Mouse (Mus musculus): Measurements from ENCODE around the gene Irf2bp1.

Irf2bp1 gene

DNA sequence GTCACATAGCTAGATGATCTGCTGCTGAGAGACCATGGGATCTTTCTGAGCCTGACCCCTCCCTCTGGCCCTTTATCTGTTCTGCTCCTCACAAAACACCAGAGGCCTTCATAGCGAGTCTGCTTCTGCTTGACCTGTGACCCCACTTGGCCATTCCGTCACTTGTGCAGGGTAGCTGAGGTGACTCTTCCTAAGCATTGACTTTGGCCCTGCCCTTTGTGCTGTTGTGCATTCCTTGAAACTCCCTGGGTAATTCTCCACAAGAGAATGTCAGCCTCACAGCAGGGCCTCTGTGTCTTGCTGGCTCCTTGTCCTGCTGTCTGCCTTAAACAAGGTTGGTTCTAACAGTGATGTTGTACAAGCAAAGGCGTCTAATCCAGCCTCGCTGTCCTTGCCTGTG is 27.8 kb downstream of the Irf2bp1 start:
- DNase-seq: no peak

DNA sequence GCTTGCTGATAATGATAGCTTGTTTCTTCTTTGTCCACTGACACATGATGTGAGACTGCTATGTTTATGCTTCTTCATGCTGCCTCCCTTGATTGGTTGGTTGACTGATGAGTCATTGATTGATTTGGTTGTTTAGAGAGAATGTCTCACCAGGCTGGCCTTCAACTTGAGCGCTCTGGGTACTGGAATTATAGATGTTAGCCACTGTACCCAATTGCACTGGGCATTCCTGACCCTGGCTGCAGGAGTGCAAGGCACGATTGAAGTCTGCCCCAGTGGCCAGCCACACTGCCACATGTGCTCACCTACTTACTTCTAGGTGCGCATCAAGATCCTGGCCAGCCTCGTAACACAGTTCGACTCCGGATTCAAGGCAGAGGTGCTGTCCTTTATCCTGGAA is 40.8 kb downstream of the Irf2bp1 start:
- DNase-seq: no peak

DNA sequence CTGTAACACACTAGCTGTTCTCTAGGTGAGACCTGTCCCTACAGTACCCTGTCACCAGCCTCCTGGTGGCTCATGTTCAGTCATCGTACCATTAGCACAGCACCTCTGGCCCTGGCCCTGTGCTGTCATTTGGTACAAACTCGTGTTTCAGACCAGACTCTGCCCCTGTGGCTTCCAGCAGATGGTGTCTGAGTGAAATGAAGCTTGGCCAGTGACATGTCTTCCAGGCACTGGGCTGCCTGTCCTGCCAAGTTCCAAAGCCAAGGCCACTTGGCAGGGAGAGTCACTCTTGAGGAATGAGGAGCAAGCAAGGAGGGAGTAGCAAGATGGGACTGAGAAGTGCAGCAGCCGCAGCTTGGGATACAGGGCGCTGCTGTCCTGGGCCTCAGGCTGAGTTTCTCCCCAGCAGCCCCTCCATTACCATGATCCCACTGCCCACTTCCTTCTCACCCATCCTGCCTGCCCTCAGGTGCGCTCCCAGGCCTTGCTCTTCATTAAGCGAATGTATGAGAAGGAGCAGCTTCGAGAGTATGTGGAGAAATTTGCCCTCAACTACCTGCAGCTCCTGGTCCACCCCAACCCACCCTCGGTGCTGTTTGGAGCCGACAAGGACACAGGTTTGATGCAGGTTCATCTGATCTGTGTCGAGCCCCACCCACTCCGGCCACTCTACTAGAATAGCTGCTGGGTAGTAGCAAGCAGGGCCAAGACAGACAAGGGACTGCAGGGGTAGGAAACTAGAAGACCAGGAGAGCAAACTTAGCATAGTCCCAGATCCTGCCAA is 42.6 kb downstream of the Irf2bp1 start:
- no peak for DNase-seq

DNA sequence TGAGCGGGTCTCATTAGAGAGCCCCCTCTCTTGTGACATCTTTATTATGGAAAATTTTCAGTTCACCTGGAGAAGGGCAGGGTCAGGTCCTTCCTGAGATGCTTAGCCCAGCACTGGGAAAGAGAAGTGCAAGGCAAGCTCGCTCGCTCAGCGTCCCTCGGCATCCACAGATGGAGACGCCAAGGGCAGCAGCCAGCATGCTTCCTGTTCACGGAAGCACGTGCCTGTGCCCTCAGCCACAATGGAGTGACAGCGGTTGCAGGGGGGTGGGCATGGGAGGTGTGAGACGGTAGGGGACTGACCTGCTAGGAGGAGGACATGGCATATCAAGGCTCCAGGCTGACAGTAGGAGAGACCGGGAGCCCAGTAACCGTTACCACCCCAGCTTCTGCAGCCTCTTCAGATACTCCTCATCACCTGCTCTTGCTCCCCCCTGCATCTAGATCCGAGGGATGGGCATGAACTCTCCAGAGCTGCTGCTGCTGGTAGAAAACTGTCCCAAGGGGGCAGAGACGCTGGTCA is 44.2 kb downstream of the Irf2bp1 start:
- no peak for DNase-seq

GRCm38 (mm10) chr7:19049252-19049651 is 45.4 kb downstream of the Irf2bp1 start:
- no peak for DNase-seq

DNA sequence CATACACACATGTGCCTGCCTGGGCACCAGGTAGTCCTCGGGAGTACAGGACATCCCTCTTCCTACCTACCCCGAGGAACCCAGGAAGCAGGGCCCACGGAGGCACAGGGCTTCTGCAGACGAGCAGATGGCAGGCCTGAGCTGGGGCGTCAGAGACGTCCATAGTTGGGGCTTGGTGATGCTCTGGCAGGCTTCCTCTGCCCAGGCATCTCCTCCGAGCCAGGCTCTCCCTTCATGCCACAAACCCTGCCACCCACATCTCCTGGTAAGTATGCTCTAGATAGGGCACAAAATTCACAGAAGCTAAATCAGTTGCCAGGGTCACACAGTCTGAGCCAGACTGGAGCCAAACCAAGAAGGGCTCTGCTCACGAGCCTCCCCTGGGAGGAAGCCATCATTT is 46.3 kb downstream of the Irf2bp1 start:
- no peak for DNase-seq

DNA sequence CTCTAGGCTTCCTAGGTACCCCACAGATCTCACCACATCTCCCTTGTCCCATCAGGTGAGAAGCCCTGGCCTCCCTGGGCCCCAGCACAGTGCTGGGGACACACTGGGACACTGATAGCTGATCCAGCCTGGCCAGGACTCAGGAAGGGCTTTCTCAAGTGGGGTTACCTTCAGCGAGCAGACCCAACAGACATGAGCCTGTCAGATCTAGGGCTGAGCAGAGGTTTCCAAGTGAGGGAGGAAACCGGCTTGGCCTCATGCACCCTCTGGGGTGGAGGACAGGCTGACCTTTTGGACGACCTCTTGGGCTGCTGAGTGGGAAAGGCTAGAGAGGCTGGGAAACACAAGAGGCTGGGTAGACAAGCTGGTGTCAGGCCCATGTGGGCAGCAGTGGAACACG is 47.3 kb downstream of the Irf2bp1 start:
- DNase-seq: no peak

DNA sequence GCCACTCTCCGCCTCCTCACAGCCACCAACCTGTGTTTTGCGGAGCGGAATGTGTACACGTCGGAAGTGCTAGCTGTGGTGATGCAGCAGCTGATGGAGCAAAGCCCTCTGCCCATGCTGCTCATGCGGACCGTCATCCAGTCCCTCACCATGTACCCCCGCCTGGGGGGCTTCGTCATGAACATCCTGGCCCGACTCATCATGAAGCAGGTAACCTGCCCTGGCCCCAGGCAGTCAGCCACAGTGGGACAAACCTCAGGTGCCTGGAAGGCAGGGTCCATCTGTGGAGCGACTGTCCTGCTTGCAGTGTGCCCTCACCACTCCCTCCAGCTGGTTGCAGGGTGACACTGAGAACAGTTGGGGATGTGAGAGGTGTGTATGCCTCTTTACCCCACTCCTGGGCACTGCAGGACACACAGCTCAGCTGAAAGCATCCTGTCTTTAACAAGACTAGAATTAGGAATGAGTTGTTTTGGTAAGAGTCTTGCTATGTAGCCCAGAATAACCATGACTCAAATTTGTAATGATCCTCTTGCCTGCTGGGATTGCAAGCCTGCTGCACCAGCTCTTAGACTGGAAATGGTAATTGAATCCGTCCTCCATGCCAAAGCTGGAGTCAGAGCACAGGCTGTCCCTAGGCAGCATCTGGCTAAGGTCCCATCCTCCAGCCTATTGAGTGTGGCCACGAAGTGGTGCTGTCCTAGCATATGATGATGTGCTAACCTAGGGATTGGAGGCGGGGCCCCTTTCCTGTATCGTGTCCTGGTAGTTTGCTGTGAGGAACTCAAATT is 48.7 kb downstream of the Irf2bp1 start:
- DNase-seq: peak; percentile 62

GRCm38 (mm10) chr7:19053136-19053532 is 49.3 kb downstream of the Irf2bp1 start:
- DNase-seq: no peak

- DNase-seq: no peak
These were observed 50.4 kb downstream of the Irf2bp1 start, which contains the start of gene Rsph6a for GRCm38 (mm10) chr7:19054047-19054776. TSS of gene Rsph6a (plus strand) at chr7:19054690.

DNA sequence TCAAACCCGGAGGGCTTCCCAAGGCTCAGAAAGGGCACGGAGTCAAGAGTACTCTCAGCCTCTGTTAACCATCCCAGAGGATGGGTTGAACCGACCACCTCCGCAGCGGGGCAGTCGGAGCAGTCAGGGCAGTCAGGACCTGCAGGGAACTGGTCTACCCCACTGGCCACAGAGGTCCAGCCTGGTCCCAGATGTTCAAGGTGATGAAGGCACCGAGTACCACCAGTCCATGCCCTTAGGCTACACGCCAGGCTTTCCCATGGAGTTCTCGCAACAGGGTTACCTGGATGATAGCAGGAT is 50.9 kb downstream of the Irf2bp1 start:
- no peak for DNase-seq

DNA sequence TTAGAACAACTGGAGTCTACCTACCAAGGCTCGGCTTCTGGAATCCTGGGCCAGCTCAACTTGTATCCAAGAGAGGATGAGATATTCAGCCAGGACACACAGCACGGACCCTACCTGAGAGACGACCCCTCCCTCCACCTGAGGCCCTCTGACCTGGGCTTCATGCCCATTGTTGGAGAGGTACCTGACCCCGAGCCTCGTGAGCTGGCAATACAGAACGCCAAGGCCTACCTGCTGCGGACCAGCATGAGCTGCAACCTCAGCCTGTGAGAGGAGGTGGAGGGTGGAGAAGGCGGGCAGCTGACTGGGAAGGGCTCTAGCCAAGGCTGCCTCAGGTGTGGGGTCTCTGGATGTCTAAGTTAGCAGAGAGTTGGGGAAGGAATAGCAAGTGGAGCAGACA is 51.3 kb downstream of the Irf2bp1 start:
- no peak for DNase-seq

Measured in right cerebral cortex, postnatal 25 days (tissue).